Mouse (Mus musculus): ENCODE results near the gene Fgfr2. TPM values are rescaled to one million over a fixed set of nuclear protein-coding genes. Genes with fewer than 3 reads are reported as not detected.

The Fgfr2 gene
- polyA plus RNA-seq, 1 experiment = 14.7 TPM

GRCm38 (mm10) chr7:132367344-132367743 is 755.8 kb downstream of the Fgfr2 start:
- Histone ChIP-seq H3K4me1 (ENCODE audit: control insufficient read depth, insufficient read depth, insufficient read length, low read length) (no peaks in the 10 kb centered on the region), H3K36me3 (ENCODE audit: control insufficient read depth, insufficient read depth, low read length) (no peaks in the 10 kb centered on the region), H3K27me3 (ENCODE audit: control insufficient read depth, insufficient read depth, low read length) (no peaks in the 10 kb centered on the region), H3K4me3 (ENCODE audit: low read depth, low read length) (no peak overlapping the region), H3K27ac (ENCODE audit: insufficient read depth, low read depth, low read length) (no peak overlapping the region)
- TF ChIP-seq POLR2A (IDR thresholded peaks at IDR 0.05; ENCODE audit: low read depth, low read length) (no peak), CTCF (IDR thresholded peaks at IDR 0.05; ENCODE audit: extremely low read depth, insufficient read length, insufficient replicate concordance, low read depth, low read length) (no peak)
- 76% methylated on average over 3 of the region's 3 CpGs for WGBS

DNA sequence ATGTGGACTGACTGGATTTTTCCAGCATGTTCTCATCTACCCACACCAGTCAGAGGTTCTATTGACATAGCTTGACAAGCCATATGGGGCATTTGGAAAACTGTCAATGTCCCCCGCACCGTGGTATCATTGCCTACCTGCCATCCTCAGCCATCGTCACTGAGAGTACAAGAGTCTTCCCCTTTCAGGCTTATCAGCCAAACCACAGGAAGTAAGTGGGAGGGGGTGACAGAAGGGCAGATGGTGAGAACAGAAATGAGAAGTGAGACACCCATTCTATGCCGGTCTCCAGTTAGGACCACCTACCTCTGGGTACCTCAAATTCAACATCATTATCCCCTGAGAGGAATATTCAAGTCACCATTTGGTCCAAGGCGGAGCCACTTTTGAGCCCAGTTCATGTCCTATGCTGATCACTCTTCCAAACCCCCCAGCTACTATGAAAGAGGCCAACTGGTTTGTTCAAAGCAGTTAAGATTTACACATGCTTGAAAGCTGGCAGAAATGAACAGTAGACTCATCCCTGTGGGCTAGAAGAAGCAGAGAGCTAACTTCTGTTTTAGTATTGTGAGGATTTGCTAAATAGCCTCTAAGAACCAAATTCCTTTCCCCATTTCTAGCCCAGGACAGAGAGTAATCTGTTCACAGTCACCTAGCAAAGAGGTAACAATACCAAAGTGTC is 757.3 kb downstream of the Fgfr2 start:
- Histone ChIP-seq H3K27me3 (ENCODE audit: control insufficient read depth, insufficient read depth, low read length) (no peaks in the 10 kb centered on the region), H3K4me3 (ENCODE audit: low read depth, low read length) (0 out of 2 replicates have a peak overlapping the region, but pooled peaks have one; percentile 7), H3K36me3 (ENCODE audit: control insufficient read depth, insufficient read depth, low read length) (no peaks in the 10 kb centered on the region), H3K4me1 (ENCODE audit: control insufficient read depth, insufficient read depth, insufficient read length, low read length) (no peaks in the 10 kb centered on the region), H3K27ac (ENCODE audit: insufficient read depth, low read depth, low read length) (no peak overlapping the region)
- no peak for TF ChIP-seq CTCF (IDR thresholded peaks at IDR 0.05; ENCODE audit: extremely low read depth, insufficient read length, insufficient replicate concordance, low read depth, low read length)
- no peak for TF ChIP-seq POLR2A (IDR thresholded peaks at IDR 0.05; ENCODE audit: low read depth, low read length)
- 70% methylated on average over 5 of the region's 5 CpGs for WGBS

DNA sequence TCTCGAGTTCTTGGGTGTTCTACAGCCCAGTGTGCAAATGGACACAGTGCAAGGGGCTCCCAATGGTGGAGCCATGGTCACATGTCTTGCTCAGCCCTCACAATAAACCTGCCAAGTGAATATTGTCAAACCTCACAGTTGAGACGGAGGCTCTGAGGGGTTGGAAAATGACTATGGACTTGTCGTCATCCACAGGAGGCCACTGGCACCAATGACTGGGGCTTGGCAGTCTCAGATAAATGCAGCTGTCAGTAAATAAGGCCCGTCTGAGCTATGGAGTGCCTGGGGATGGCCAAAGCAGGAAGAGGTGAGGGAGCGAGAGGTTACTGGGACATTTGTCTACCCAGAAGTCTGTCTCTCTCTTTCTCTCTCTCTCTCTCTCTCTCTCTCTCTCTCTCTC is 758.0 kb downstream of the Fgfr2 start:
- 72% methylated on average over 5 of the region's 5 CpGs for WGBS
- Histone ChIP-seq H3K36me3 (ENCODE audit: control insufficient read depth, insufficient read depth, low read length) (no peaks in the 10 kb centered on the region), H3K27ac (ENCODE audit: insufficient read depth, low read depth, low read length) (no peak overlapping the region), H3K4me3 (ENCODE audit: low read depth, low read length) (peak overlapping the region; percentile 10), H3K27me3 (ENCODE audit: control insufficient read depth, insufficient read depth, low read length) (no peaks in the 10 kb centered on the region), H3K4me1 (ENCODE audit: control insufficient read depth, insufficient read depth, insufficient read length, low read length) (no peaks in the 10 kb centered on the region)
- TF ChIP-seq CTCF (IDR thresholded peaks at IDR 0.05; ENCODE audit: extremely low read depth, insufficient read length, insufficient replicate concordance, low read depth, low read length) (no peak), POLR2A (IDR thresholded peaks at IDR 0.05; ENCODE audit: low read depth, low read length) (no peak)

GRCm38 (mm10) chr7:132364506-132364905 is 758.6 kb downstream of the Fgfr2 start:
- peak overlapping the region; percentile 5; the same call in 1 of the 2 replicates for H3K4me3 ChIP-seq (ENCODE audit: low read depth, low read length)

GRCm38 (mm10) chr7:132360336-132360735 is 762.8 kb downstream of the Fgfr2 start:
- Histone ChIP-seq H3K4me1 (ENCODE audit: control insufficient read depth, insufficient read depth, insufficient read length, low read length) (peaks cover 5% of the 10 kb centered on the region; the same call in 1 of the 2 replicates), H3K4me3 (ENCODE audit: low read depth, low read length) (no peak overlapping the region), H3K27me3 (ENCODE audit: control insufficient read depth, insufficient read depth, low read length) (no peaks in the 10 kb centered on the region), H3K36me3 (ENCODE audit: control insufficient read depth, insufficient read depth, low read length) (no peaks in the 10 kb centered on the region), H3K27ac (ENCODE audit: insufficient read depth, low read depth, low read length) (no peak overlapping the region)
- WGBS = 81% methylated on average over 4 of the region's 4 CpGs
- TF ChIP-seq CTCF (IDR thresholded peaks at IDR 0.05; ENCODE audit: extremely low read depth, insufficient read length, insufficient replicate concordance, low read depth, low read length) (no peak), POLR2A (IDR thresholded peaks at IDR 0.05; ENCODE audit: low read depth, low read length) (no peak)

More at GRCm38 (mm10) chr7:132364506-132364905, 758.6 kb downstream of the Fgfr2 start:
- TF ChIP-seq CTCF (IDR thresholded peaks at IDR 0.05; ENCODE audit: extremely low read depth, insufficient read length, insufficient replicate concordance, low read depth, low read length) = no peak
- no peak for TF ChIP-seq POLR2A (IDR thresholded peaks at IDR 0.05; ENCODE audit: low read depth, low read length)
- H3K27ac ChIP-seq (ENCODE audit: insufficient read depth, low read depth, low read length) = 0 out of 2 replicates have a peak overlapping the region, but pooled peaks have one; percentile 13
- H3K4me1 ChIP-seq (ENCODE audit: control insufficient read depth, insufficient read depth, insufficient read length, low read length) = no peaks in the 10 kb centered on the region
- H3K36me3 ChIP-seq (ENCODE audit: control insufficient read depth, insufficient read depth, low read length) = no peaks in the 10 kb centered on the region
- 72% methylated on average over 5 of the region's 5 CpGs for WGBS
- no peaks in the 10 kb centered on the region for H3K27me3 ChIP-seq (ENCODE audit: control insufficient read depth, insufficient read depth, low read length)

- 52% methylated on average over 4 of the region's 4 CpGs for WGBS
- TF ChIP-seq CTCF (IDR thresholded peaks at IDR 0.05; ENCODE audit: extremely low read depth, insufficient read length, insufficient replicate concordance, low read depth, low read length) = no peak
- no peak for TF ChIP-seq POLR2A (IDR thresholded peaks at IDR 0.05; ENCODE audit: low read depth, low read length)
- no peaks in the 10 kb centered on the region for H3K27me3 ChIP-seq (ENCODE audit: control insufficient read depth, insufficient read depth, low read length)
- H3K4me3 ChIP-seq (ENCODE audit: low read depth, low read length) = no peak overlapping the region
- H3K4me1 ChIP-seq (ENCODE audit: control insufficient read depth, insufficient read depth, insufficient read length, low read length) = peaks cover 8% of the 10 kb centered on the region; the same call in 1 of the 2 replicates
- H3K36me3 ChIP-seq (ENCODE audit: control insufficient read depth, insufficient read depth, low read length) = no peaks in the 10 kb centered on the region
- peak overlapping the region; percentile 56 for H3K27ac ChIP-seq (ENCODE audit: insufficient read depth, low read depth, low read length)
Observed at GRCm38 (mm10) chr7:132358709-132359108, 764.4 kb downstream of the Fgfr2 start.

- TF ChIP-seq CTCF (IDR thresholded peaks at IDR 0.05; ENCODE audit: extremely low read depth, insufficient read length, insufficient replicate concordance, low read depth, low read length) = no peak
- TF ChIP-seq POLR2A (IDR thresholded peaks at IDR 0.05; ENCODE audit: low read depth, low read length) = no peak
- peaks cover 8% of the 10 kb centered on the region; the same call in 1 of the 2 replicates for H3K4me1 ChIP-seq (ENCODE audit: control insufficient read depth, insufficient read depth, insufficient read length, low read length)
- peak overlapping the region; percentile 56 for H3K27ac ChIP-seq (ENCODE audit: insufficient read depth, low read depth, low read length)
- no peak overlapping the region for H3K4me3 ChIP-seq (ENCODE audit: low read depth, low read length)
- no peaks in the 10 kb centered on the region for H3K27me3 ChIP-seq (ENCODE audit: control insufficient read depth, insufficient read depth, low read length)
- no peaks in the 10 kb centered on the region for H3K36me3 ChIP-seq (ENCODE audit: control insufficient read depth, insufficient read depth, low read length)
- WGBS = 56% methylated on average over 3 of the region's 3 CpGs
Observed at GRCm38 (mm10) chr7:132358250-132358649, 764.9 kb downstream of the Fgfr2 start.

Data from small intestine, adult 2 months (tissue).